In the genomic region with DNA sequence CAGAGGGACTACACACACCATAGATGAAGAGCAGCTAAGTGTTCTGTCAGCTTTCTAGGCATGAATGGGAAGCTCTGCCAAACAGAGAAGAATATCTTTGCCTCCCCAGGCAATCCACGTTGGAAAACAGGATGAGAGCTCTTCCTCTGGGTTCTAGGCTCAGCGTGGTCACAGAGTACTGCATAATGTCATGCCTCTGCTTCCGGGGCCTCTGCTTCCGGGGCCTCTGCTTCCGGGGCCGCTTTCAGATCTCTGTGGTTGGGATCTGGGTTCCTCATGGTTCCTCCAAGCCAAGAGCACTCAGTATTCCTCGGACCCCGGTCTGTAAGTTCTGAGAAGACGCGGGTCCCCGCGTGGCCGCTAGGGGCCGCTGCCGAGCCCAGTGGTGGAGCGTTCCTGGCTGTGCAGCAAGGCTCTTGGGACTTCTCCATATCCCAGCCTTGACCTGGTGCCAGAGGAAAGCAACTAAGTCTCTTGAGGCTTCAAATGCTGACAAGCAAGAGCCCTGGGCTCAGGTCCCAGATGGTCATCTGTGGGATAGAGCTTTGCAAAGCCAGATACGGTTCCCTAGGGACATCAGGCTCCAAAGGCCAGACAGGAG, we compare ENCODE assay signal across 8 mouse cellular contexts. TPM values are rescaled to one million over a fixed set of nuclear protein-coding genes. Genes with fewer than 3 reads are reported as not detected.
DNase-seq lines count a peak whose midpoint lies in the region; ATAC-seq lines count a peak whose summit lies in the region.

No protein-coding gene starts in this region.

- ATAC-seq in granulocyte monocyte progenitor cell, adult 5-6 weeks (replicated peaks; ENCODE audit: poor library complexity, severe bottlenecking): peak; percentile 90
- no peak for ATAC-seq in limb, embryonic 15.5 days (ENCODE audit: insufficient number of reproducible peaks, low FRiP score, low TSS enrichment, low read depth)

- H3K4me2 ChIP-seq in limb, embryonic 15.5 days: no peak overlapping the region

- H3K4me1 ChIP-seq in limb, embryonic 15.5 days: peaks cover 54% of the 10 kb centered on the region

- WGBS in limb, embryonic 15.5 days: 22% methylated on average over 17 of the region's 17 CpGs

- DNase-seq in 3T3-L1 (ENCODE audit: low read depth, low spot score): peak; percentile 78
- DNase-seq in adrenal gland, adult 2 months: peak; percentile 91
- peak; percentile 78 for DNase-seq in embryo, embryonic 11 days
- peak; percentile 87 for DNase-seq in kidney, adult 9 months
- DNase-seq in naive thymus-derived CD4-positive, alpha-beta T cell, adult 2 months (ENCODE audit: low read depth): peak; percentile 68
- peak; percentile 60 to 89 for DNase-seq in spleen, postnatal 4 days (ENCODE audit: low spot score in 2 of 2)

- no peak overlapping the region for H3K4me3 ChIP-seq in limb, embryonic 15.5 days

- H3K36me3 ChIP-seq in limb, embryonic 15.5 days: no peaks in the 10 kb centered on the region

- H3K27me3 ChIP-seq in limb, embryonic 15.5 days: no peaks in the 10 kb centered on the region

- H3K27ac ChIP-seq in limb, embryonic 15.5 days: 0 out of 2 replicates have a peak overlapping the region, but pooled peaks have one; percentile 82

- H3K9ac ChIP-seq in limb, embryonic 15.5 days: no peak overlapping the region

- H3K9me3 ChIP-seq in limb, embryonic 15.5 days: no peaks in the 10 kb centered on the region

RNA-seq across cellular contexts. Expression of a gene that starts 26.8 kb away (rescaled TPM):
- total RNA-seq in adrenal gland, adult 2 months (2021): 10 to 100 TPM; 18.5 to 33.4 TPM
- polyA plus RNA-seq in adrenal gland, adult 2 months (2012; rRNA removed): 32.7 and 36.2 TPM in 2 replicates
- total RNA-seq in granulocyte monocyte progenitor cell, adult 5-6 weeks (2014; fragmentation: Nextera tagmentation): not detected in 2 replicates
- not detected in 2 replicates for total RNA-seq in granulocyte monocyte progenitor cell, adult 5-6 weeks (2017)
- polyA plus RNA-seq in limb, embryonic 15.5 days (2015; fragmentation: Nextera tagmentation; extraction: Ambion mirVana): 25.0 and 26.9 TPM in 2 replicates

Comparison
In these comparisons a context has a peak if more than half of its experiments do, and no peak if none do; other contexts are left out.
1. RNA of a gene that starts 26.8 kb away (total RNA-seq): 18.5 to 33.4 TPM in adrenal gland, adult 2 months; not detected in granulocyte monocyte progenitor cell, adult 5-6 weeks; every median in the first group is over 10 times any median in the second.
2. Peak in every context shown above with its lines, with median percentiles within 50 percentile points of each other: DNase-seq.